Mouse (Mus musculus) cerebellum, adult 2 months (tissue): ENCODE results near the gene Gga3. TPM values are rescaled to one million over a fixed set of nuclear protein-coding genes. Genes with fewer than 3 reads are reported as not detected.

ENCODE experiments used
- DNase-seq, 2 experiments: peaks; one replicate each; pipeline ENCODE4 v3.0.0; 2021
- H3K27ac ChIP-seq: fragments of 200-500 bp; 2 replicates; pipeline ENCODE4 v1.5.1; 2012; ENCODE audit warnings: low read length, control low read depth, inconsistent platforms; ENCODE audit not compliant: insufficient read depth
- H3K27me3 ChIP-seq: fragments of 200-500 bp; 2 replicates; pipeline ENCODE4 v1.6.1; 2012; ENCODE audit warnings: inconsistent platforms, mild to moderate bottlenecking, low read length, moderate library complexity; ENCODE audit not compliant: control insufficient read depth, insufficient read depth
- H3K4me1 ChIP-seq: fragments of 200-500 bp; 2 replicates; pipeline ENCODE4 v1.6.1; 2011; ENCODE audit warnings: low read length; ENCODE audit not compliant: control insufficient read depth, insufficient read depth
- H3K4me3 ChIP-seq: fragments of 200-500 bp; replicated peaks from 2 replicates; pipeline ENCODE3; 2011; ENCODE audit warnings: mild to moderate bottlenecking, low read depth, low read length, control low read depth; ENCODE audit not compliant: insufficient read depth
- CTCF ChIP-seq: fragments of 200-500 bp; IDR thresholded peaks from 2 replicates; pipeline ENCODE4 v1.5.1; 2011; ENCODE audit warnings: low read depth, mild to moderate bottlenecking, control low read depth, low read length, moderate library complexity, borderline replicate concordance; ENCODE audit not compliant: insufficient read depth
- POLR2A ChIP-seq: fragments of 200-500 bp; IDR thresholded peaks from 2 replicates; pipeline ENCODE4 v1.6.1; 2011; ENCODE audit warnings: low read length, control low read depth, borderline replicate concordance; ENCODE audit not compliant: insufficient read depth
- WGBS: fragments of 180-500 bp; shearing (Covaris S2); methylation state at CpG from one replicate; pipeline ENCODE4 v1.1.7; 2018; 5-methylcytosine and 5-hydroxymethylcytosine counted together
- polyA plus RNA-seq: library from polyadenylated mRNA; depleted of rRNA; stranded (reverse); fragments of >200 nt; gene quantifications from 2 replicates; pipeline ENCODE4 v1.2.3, GENCODE M21; 2012

Gene Gga3
- polyA plus RNA-seq, 1 experiment, result 64.2 TPM

DNA sequence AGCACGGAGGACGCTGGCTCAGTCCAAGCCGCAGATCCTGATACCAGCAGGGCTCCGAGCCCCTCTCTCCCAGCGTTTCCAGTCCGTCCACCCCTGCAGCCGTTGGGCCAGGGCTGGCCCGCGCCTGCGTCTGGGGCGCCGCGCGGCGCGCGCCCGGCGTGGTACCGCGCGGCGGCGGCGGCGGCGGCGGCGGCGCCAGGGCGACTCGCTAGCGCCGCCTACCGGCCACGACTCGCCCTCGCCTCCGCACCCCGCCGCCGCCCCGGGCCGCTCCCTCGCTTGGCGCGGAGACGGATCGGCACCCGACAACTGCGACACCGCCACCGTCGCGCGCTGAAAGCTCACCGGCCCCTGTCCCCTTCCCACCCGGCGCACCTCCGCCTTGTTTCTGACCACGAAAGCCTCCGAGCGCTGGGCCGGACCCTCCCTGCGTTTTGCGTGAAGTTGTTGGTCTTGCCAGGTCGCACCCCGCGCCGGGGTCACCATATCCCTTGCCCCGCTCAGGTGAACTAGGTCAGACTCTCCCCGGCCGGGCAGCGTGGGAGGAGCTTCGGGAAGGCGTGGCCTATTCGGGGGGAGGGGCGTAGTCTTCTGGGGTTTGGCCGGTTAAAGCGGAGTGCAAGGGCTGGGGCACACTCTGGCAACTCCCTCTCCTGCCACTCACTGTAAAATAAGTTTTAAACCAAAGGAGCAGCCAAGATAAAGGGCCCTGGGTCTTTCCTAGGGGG lies 8.7 kb upstream of the Gga3 start, which contains the start of gene Mif4gd:
Gene Mif4gd (minus strand): TSS at position 560 of the 728 bp plus-strand sequence.
- DNase-seq, result peak; percentile 90 to 95
- no peaks in the 10 kb centered on the region for H3K27me3 ChIP-seq
- H3K4me1 ChIP-seq, result 0 out of 2 replicates have a peak, but pooled peaks cover 4% of the 10 kb centered on the region
- peak within 1 kb of the TSS; percentile 88 for H3K27ac ChIP-seq
- H3K4me3 ChIP-seq, result peak within 1 kb of the TSS; percentile 91
- TF ChIP-seq POLR2A, result peak; percentile 72
- TF ChIP-seq CTCF, result peak; percentile 46
- WGBS, result under 1% methylated on average over 80 of the region's 80 CpGs

DNA sequence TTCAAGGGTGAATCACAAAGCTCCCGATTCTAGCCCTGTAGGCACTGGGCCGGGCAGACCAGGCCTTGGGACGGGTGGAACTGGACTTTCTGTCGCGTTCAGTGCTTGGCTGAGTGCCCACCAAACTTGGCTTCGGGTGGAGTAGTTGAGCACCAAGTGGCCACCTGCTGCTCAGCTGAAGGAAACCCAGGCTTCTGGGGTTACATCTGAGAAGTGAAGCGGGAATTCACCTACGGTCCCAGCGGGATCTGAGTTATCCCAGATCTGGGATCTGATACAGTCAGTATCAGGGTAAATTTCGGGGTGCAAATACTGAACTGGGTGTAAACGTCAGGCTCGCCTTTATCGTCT lies 8.2 kb upstream of the Gga3 start:
- Histone ChIP-seq H3K4me1 (0 out of 2 replicates have a peak, but pooled peaks cover 4% of the 10 kb centered on the region), H3K27ac (peak overlapping the region; percentile 79), H3K27me3 (no peaks in the 10 kb centered on the region), H3K4me3 (peak overlapping the region; percentile 91)
- TF ChIP-seq CTCF, result no peak
- no peak for TF ChIP-seq POLR2A
- under 1% methylated on average over 13 of the region's 13 CpGs for WGBS
- peak; percentile 78 to 79 for DNase-seq

DNA sequence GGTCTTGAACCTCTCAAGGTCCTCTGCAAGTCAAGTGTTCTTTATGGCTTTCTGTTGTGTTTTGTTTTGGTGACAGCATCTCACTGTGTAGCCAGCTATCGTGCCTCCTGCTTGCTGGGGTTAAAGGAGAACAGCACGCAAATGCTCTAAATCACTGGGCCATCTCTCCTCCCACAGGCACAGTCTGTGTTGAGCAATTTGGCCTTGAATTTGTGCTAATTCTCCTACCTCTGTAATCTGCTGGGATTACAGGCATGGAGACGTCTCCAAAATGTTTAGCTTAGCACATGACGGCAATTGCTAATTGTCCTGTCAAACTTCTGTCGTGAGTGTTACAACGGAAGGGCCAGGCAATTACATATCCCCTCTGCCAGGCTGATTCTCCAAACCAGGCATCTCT lies 7.3 kb upstream of the Gga3 start:
- DNase-seq, result no peak
- TF ChIP-seq POLR2A (no peak), CTCF (no peak)
- no peak overlapping the region for H3K27ac ChIP-seq
- H3K27me3 ChIP-seq, result no peaks in the 10 kb centered on the region
- 0 out of 2 replicates have a peak, but pooled peaks cover 4% of the 10 kb centered on the region for H3K4me1 ChIP-seq
- H3K4me3 ChIP-seq, result no peak overlapping the region
- 67% methylated on average over 6 of the region's 6 CpGs for WGBS

DNA sequence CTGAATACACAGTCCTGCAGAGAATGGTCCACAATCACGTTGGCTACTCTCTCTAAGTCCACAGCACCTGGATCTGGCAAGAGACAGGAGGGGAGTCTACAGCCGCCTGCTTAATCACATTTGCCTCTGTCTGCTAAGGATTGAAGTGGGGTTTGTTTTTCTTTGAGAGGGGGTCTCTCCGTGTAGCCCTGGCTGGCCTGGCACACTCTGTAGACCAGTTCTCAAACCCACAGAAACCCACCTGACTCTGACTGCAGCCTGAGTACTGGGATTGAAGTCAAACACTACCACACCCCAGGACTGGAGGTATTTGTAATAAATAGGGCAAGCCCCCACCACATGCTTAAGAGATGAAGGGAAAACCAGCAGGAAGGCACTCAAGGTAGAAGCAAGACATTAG lies 5.7 kb upstream of the Gga3 start:
- 0 out of 2 replicates have a peak, but pooled peaks cover 4% of the 10 kb centered on the region for H3K4me1 ChIP-seq
- H3K27ac ChIP-seq, result no peak overlapping the region
- WGBS, result 70% methylated on average over 3 of the region's 3 CpGs
- no peak overlapping the region for H3K4me3 ChIP-seq
- no peak for TF ChIP-seq CTCF
- no peak for TF ChIP-seq POLR2A
- DNase-seq, result no peak
- H3K27me3 ChIP-seq, result no peaks in the 10 kb centered on the region

DNA sequence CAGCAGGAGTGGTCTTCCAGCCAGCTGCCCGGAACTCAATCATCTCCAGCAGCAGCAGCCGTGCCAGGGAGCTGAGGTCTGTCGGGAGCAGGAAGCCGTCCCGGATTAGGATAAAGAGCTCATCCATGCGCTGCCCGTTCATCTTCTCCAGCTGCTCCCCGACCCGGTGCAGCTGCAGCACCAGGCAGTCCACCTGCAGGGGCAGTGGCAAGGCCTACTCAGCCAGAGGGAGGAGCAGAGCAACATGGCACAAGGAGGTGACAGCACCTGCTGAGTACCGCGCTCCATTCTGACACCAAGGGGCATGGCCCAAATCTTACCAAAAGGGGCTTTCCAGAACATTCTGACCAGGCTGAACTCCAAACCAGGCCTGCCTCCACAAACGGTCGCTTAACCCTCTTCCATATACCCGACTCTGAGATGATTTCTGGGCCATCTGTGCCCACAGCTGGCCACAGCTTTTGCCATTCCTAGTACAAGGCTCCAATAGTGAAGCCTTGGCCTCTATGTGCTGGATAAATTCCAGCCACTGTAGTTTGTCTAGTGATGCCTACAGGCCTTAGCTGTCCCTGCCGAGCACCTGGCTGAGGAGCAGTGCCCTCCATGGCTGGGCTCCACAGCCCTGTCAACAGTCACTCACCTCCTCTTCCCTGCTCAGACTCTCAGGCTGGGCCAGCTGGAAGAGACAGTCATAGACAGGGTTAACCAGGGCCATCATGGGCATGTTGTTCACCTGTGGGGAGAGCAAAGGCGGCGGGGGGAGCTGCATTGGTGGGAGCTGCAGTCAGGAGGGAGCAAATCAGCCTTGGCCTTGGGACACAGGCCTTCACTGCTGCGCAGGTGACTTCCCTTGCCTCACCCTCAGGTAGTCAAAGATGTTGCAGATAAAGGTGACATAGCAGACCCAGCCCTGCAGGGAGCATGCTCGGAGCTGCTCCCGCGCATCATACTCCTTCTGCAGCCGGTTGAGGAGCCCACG lies 4.9 kb upstream of the Gga3 start:
- 0 out of 2 replicates have a peak overlapping the region, but pooled peaks have one; percentile 8 for H3K27ac ChIP-seq
- TF ChIP-seq POLR2A (no peak), CTCF (no peak)
- WGBS, result 26% methylated on average over 23 of the region's 23 CpGs
- 0 out of 2 replicates have a peak, but pooled peaks cover 4% of the 10 kb centered on the region for H3K4me1 ChIP-seq
- H3K27me3 ChIP-seq, result no peaks in the 10 kb centered on the region
- DNase-seq, result no peak
- H3K4me3 ChIP-seq, result no peak overlapping the region

DNA sequence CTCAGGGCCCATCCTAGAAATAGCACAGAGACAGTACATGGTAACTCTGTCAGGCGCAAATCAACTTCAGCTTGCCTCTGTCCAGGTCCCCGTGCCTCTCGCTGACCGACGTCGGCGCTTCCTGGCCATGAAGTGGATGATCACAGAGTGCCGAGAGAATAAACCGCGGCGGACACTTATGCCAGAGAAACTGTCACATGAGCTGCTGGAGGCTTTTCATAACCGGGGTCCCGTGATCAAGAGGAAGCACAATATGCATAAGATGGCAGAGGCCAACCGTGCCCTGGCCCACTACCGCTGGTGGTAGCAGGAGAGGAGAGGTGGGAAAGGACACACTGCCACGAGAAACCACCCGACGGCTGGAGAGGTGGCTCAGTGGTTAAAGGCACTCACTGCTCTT lies 2.9 kb upstream of the Gga3 start:
- Histone ChIP-seq H3K27ac (no peak overlapping the region), H3K4me3 (no peak overlapping the region), H3K27me3 (no peaks in the 10 kb centered on the region), H3K4me1 (peaks cover 13% of the 10 kb centered on the region; the same call in 1 of the 2 replicates)
- WGBS, result 91% methylated on average over 18 of the region's 18 CpGs
- no peak for DNase-seq
- TF ChIP-seq POLR2A (no peak), CTCF (no peak)

DNA sequence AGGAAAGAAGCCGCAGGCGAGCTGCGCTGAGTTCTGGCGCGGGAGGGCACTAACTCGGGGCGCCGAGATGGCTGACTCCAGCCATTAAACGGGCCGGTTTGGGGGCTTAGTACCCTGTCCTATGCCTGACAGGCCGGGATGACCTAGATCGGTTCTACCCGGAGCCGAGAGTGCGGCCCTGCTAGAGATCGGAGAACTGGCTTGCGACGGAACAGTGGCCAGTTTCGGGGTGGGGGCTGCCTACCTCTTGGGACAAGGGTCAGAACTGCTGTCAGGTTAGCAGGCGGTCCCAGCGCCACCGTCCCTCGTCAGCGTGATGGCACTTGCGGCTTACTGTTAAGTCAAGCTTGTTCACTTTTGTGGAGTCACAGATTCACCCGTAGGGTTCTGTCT lies 449 bp upstream of the Gga3 start:
- peaks cover 20% of the 10 kb centered on the region; the same call in 1 of the 2 replicates for H3K4me1 ChIP-seq
- no peak for TF ChIP-seq POLR2A
- TF ChIP-seq CTCF, result no peak
- peak overlapping the region; percentile 100 for H3K27ac ChIP-seq
- H3K27me3 ChIP-seq, result no peaks in the 10 kb centered on the region
- no peak for DNase-seq
- under 1% methylated on average over 26 of the region's 26 CpGs for whole genome bisulfite sequencing
- peak overlapping the region; percentile 83 for H3K4me3 ChIP-seq

DNA sequence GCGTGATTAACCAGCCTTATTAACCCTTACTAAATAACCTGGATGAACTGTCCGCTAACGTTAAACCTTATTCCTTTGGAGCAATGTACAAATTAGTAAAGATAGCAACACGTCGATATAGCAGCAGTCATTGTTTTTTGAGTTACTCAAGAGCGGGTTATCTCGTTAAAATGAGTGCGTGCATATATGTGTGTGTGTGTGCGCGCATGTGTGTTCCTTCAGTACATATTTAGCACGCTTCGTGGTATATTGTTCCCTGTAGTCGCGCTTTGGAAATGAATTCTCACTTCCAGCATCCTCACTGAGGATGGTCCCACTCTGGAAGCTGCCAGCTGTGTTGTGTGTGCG lies 749 bp downstream of the Gga3 start:
- TF ChIP-seq CTCF (no peak), POLR2A (no peak)
- Histone ChIP-seq H3K27me3 (no peaks in the 10 kb centered on the region), H3K4me1 (peaks cover 15% of the 10 kb centered on the region; the same call in 1 of the 2 replicates), H3K4me3 (peak overlapping the region; percentile 83), H3K27ac (peak overlapping the region; percentile 100; the same call in 1 of the 2 replicates)
- no peak for DNase-seq
- WGBS, result 5% methylated on average over 15 of the region's 15 CpGs
